Mouse (Mus musculus) lung, postnatal 0 days (tissue): ENCODE measurements around the gene Hoxb4. TPM values are rescaled to one million over a fixed set of nuclear protein-coding genes. Genes with fewer than 3 reads are reported as not detected.

Experiments
- ATAC-seq: fragments of 200-750 bp; cut with Nextera tagmentation; 2 replicates; pipeline ENCODE4 v1.8.0; 2017; ENCODE audit warnings: moderate library complexity
- DNase-seq: peaks from one replicate; pipeline ENCODE4 v3.0.0-alpha.2; 2016; ENCODE audit warnings: low spot score
- H3K27ac ChIP-seq: fragments of 300-500 bp; sonication (generic); 2 replicates; pipeline ENCODE4 v1.5.1; 2014; ENCODE audit warnings: antibody characterized with exemption, mild to moderate bottlenecking, low read length, mixed read lengths
- H3K27me3 ChIP-seq: fragments of 300-500 bp; sonication (generic); replicated peaks from 2 replicates; pipeline ENCODE4 v1.6.1; 2014; ENCODE audit warnings: low read length, mixed read lengths; ENCODE audit not compliant: insufficient read depth
- H3K36me3 ChIP-seq: fragments of 300-500 bp; sonication (generic); 2 replicates; pipeline ENCODE4 v1.6.1; 2014; ENCODE audit warnings: low read length, mixed read lengths; ENCODE audit not compliant: insufficient read depth
- H3K4me1 ChIP-seq: fragments of 300-500 bp; sonication (generic); 2 replicates; pipeline ENCODE4 v1.6.1; 2014; ENCODE audit warnings: antibody characterized with exemption, low read depth, low read length, mixed read lengths; ENCODE audit not compliant: insufficient read depth
- H3K4me2 ChIP-seq: fragments of 300-500 bp; sonication (generic); replicated peaks from 2 replicates; pipeline ENCODE4 v1.6.1; 2014; ENCODE audit warnings: low read depth, mild to moderate bottlenecking, low read length, moderate library complexity, mixed read lengths
- H3K4me3 ChIP-seq: fragments of 300-500 bp; sonication (generic); 2 replicates; pipeline ENCODE4 v1.5.1; 2014; ENCODE audit warnings: low read depth, low read length
- H3K9ac ChIP-seq: fragments of 300-500 bp; sonication (generic); replicated peaks from 2 replicates; pipeline ENCODE4 v1.6.1; 2014; ENCODE audit warnings: low read depth, mild to moderate bottlenecking
- H3K9me3 ChIP-seq: fragments of 300-500 bp; sonication (generic); 2 replicates; pipeline ENCODE4 v1.6.1; 2016; ENCODE audit warnings: low read length, mixed read lengths
- CTCF ChIP-seq: IDR thresholded peaks from 2 replicates; pipeline ENCODE4 v1.5.1; 2016; ENCODE audit warnings: antibody characterized with exemption, mild to moderate bottlenecking
- EP300 ChIP-seq: IDR thresholded peaks from 2 replicates; pipeline ENCODE4 v1.6.1; 2016; ENCODE audit warnings: antibody characterized with exemption, mild to moderate bottlenecking, control low read depth
- WGBS: fragments of 180-500 bp; shearing (Covaris S2); extraction: QIAGEN DNeasy Blood & Tissue Kit; methylation state at CpG from one replicate; pipeline ENCODE4 v1.1.7; 2014; 5-methylcytosine and 5-hydroxymethylcytosine counted together
- polyA plus RNA-seq: library from polyadenylated mRNA; unstranded; fragments of >200 nt; fragmentation: Nextera tagmentation; extraction: Ambion mirVana; gene quantifications from 2 replicates; pipeline ENCODE4 v1.2.1, GENCODE M21; 2015

The Hoxb4 gene
- polyA plus RNA-seq, 1 experiment from 2014 or later = 2.6 TPM

GRCm38 (mm10) chr11:96347717-96348116, 29.6 kb downstream of the Hoxb4 start:
- no peaks in the 10 kb centered on the region for H3K36me3 ChIP-seq
- DNase-seq = no peak
- WGBS = 34% methylated on average over 4 of the region's 4 CpGs
- TF ChIP-seq CTCF = no peak
- H3K27ac ChIP-seq = peak overlapping the region; percentile 48; the same call in 1 of the 2 replicates
- H3K4me2 ChIP-seq = no peak overlapping the region; the same call in 1 of the 2 replicates
- no peak overlapping the region for H3K9ac ChIP-seq
- no peak overlapping the region for H3K4me3 ChIP-seq
- H3K9me3 ChIP-seq = no peaks in the 10 kb centered on the region
- H3K27me3 ChIP-seq = peaks cover 24% of the 10 kb centered on the region; the same call in 1 of the 2 replicates
- peak; percentile 14; the same call in 1 of the 2 replicates for ATAC-seq
- H3K4me1 ChIP-seq = peaks cover 3% of the 10 kb centered on the region; the same call in 1 of the 2 replicates

- Histone ChIP-seq H3K27me3 (peaks cover 25% of the 10 kb centered on the region; the same call in 1 of the 2 replicates), H3K27ac (peak overlapping the region; percentile 48), H3K9ac (no peak overlapping the region)
These were observed 30.3 kb downstream of the Hoxb4 start for GRCm38 (mm10) chr11:96348141-96348928.

GRCm38 (mm10) chr11:96348988-96349387, 30.9 kb downstream of the Hoxb4 start:
- ATAC-seq (no peak), DNase-seq (no peak)
- H3K9me3 ChIP-seq = no peaks in the 10 kb centered on the region
- WGBS = 44% methylated on average over 3 of the region's 3 CpGs
- TF ChIP-seq EP300 = no peak
- TF ChIP-seq CTCF = no peak
- 0 out of 2 replicates have a peak overlapping the region, but pooled peaks have one; percentile 1 for H3K4me2 ChIP-seq
- no peaks in the 10 kb centered on the region for H3K36me3 ChIP-seq
- H3K9ac ChIP-seq = no peak overlapping the region
- H3K27ac ChIP-seq = peak overlapping the region; percentile 48; the same call in 1 of the 2 replicates
- no peak overlapping the region for H3K4me3 ChIP-seq
- H3K4me1 ChIP-seq = peaks cover 3% of the 10 kb centered on the region; the same call in 1 of the 2 replicates
- peaks cover 23% of the 10 kb centered on the region; the same call in 1 of the 2 replicates for H3K27me3 ChIP-seq

More at GRCm38 (mm10) chr11:96348141-96348928, 30.3 kb downstream of the Hoxb4 start:
- TF ChIP-seq CTCF (no peak), EP300 (no peak)
- 28% methylated on average over 21 of the region's 21 CpGs for WGBS
- ATAC-seq (peak; percentile 16; the same call in 1 of the 2 replicates), DNase-seq (peak; percentile 89)
- Histone ChIP-seq H3K4me3 (no peak overlapping the region), H3K36me3 (no peaks in the 10 kb centered on the region), H3K9me3 (no peaks in the 10 kb centered on the region), H3K4me2 (no peak overlapping the region; the same call in 1 of the 2 replicates), H3K4me1 (peaks cover 3% of the 10 kb centered on the region; the same call in 1 of the 2 replicates)

DNA sequence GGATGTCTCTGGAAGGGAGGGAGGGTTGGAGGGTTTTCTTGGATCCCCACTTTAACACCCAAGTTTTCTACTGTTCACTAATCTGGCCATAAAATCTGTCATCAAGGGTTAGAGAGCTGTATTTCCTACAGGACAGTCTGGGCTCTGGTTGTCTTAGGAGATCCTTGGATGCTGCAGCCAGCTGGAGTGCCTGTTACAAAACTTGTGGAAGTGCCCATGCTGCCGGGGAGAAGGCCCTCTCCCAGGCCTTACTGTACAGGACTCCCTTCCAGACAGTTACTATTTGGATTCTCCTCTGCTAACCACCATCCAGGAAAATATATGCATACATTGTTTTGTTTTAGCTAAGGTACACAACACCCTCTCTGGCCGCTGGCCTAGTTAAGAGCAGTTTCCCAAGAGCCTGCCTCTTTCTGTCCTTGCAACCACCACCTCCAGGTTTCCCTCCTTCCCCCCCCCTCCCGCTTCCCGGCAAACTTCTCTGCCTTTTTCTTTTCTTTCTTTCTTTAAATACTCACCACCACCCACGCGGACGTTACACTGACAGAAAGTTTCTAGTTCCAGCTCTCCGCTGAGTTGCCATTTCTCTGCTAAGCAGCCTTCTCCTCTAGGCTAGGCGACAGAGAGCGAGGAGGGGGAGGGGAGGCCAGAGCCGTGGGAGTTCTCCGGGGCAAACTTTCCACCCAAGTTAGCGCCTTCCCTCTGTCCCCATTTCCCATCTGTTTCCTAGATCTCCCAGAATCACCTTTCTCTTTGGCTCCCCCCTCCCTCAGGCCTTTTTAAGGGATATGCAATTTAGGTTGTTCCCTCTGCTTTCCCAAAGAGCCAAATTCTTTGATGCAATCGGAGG, 31.6 kb downstream of the Hoxb4 start:
- WGBS = 26% methylated on average over 13 of the region's 14 CpGs
- Histone ChIP-seq H3K4me1 (peaks cover 4% of the 10 kb centered on the region; the same call in 1 of the 2 replicates), H3K4me3 (no peak overlapping the region), H3K9me3 (no peaks in the 10 kb centered on the region), H3K9ac (no peak overlapping the region), H3K36me3 (no peaks in the 10 kb centered on the region), H3K27ac (peak overlapping the region; percentile 48), H3K27me3 (peaks cover 16% of the 10 kb centered on the region; the same call in 1 of the 2 replicates), H3K4me2 (peak overlapping the region; percentile 25; the same call in 1 of the 2 replicates)
- peak; percentile 20 for ATAC-seq
- no peak for TF ChIP-seq EP300
- TF ChIP-seq CTCF = no peak
- no peak for DNase-seq

GRCm38 (mm10) chr11:96350341-96350624, 32.2 kb downstream of the Hoxb4 start, which contains the start of gene Hoxb2:
Hoxb2 (plus strand) TSS chr11:96350525.
- Histone ChIP-seq H3K4me2 (peak within 1 kb of the TSS; percentile 63; the same call in 1 of the 2 replicates), H3K27me3 (peaks cover 12% of the 10 kb centered on the region; the same call in 1 of the 2 replicates), H3K4me1 (peaks cover 6% of the 10 kb centered on the region; the same call in 1 of the 2 replicates), H3K27ac (peak within 1 kb of the TSS; percentile 79), H3K36me3 (no peaks in the 10 kb centered on the region), H3K4me3 (0 out of 2 replicates have a peak within 1 kb of the TSS, but pooled peaks have one; percentile 58), H3K9me3 (no peaks in the 10 kb centered on the region), H3K9ac (no peak within 1 kb of the TSS)
- TF ChIP-seq CTCF = no peak
- TF ChIP-seq EP300 = no peak
- DNase-seq (no peak), ATAC-seq (no peak)
- 37% methylated on average over 2 of the region's 2 CpGs for WGBS
